Mouse (Mus musculus) MEL (cell line): Measurements from ENCODE around the gene Axin2. TPM values are rescaled to one million over a fixed set of nuclear protein-coding genes. Genes with fewer than 3 reads are reported as not detected.
"Not testable (repeated sequence)": the region's sequence is repeated elsewhere in the genome, so short reads cannot be mapped to it uniquely, and the experiment has no call there.

Experiments
- DNase-seq: peaks from one replicate; pipeline ENCODE4 v3.0.0; 2011; ENCODE audit warnings: low read depth, low spot score
- H3K27ac ChIP-seq: 2 replicates; pipeline ENCODE4 v1.5.1; 2012; ENCODE audit warnings: low read depth, mild to moderate bottlenecking, control low read depth, low read length, moderate library complexity; ENCODE audit not compliant: control insufficient read depth
- H3K27me3 ChIP-seq, 2 experiments: fragments of 150-350 bp in 1 of 2; sonication (generic) in 1 of 2; 2 replicates each; pipeline ENCODE4 v1.6.1; 2012; ENCODE audit warnings: low read length in 2 of 2, mild to moderate bottlenecking in 2 of 2, improper control_type of control experiment in 1 of 2, moderate library complexity in 1 of 2; ENCODE audit not compliant: insufficient read depth in 2 of 2, control insufficient read depth in 1 of 2
- H3K36me3 ChIP-seq, 2 experiments: 2 replicates each; pipeline ENCODE4 v1.6.1; 2012 to 2014; ENCODE audit warnings: low read length in 2 of 2, improper control_type of control experiment in 1 of 2, inconsistent platforms in 1 of 2, mild to moderate bottlenecking in 1 of 2; ENCODE audit not compliant: insufficient read depth in 2 of 2, control insufficient read depth in 1 of 2
- H3K4me1 ChIP-seq, 2 experiments: fragments of 150-350 bp in 1 of 2; sonication (generic) in 1 of 2; 2 replicates each; pipeline ENCODE4 v1.6.1; 2012; ENCODE audit warnings: low read length in 2 of 2, improper control_type of control experiment in 1 of 2, mild to moderate bottlenecking in 1 of 2; ENCODE audit not compliant: insufficient read depth in 2 of 2, control insufficient read depth in 1 of 2
- H3K4me3 ChIP-seq, 2 experiments: fragments of 150-350 bp in 1 of 2; sonication (generic) in 1 of 2; 2 replicates each; pipeline ENCODE4 v1.5.1; 2012; ENCODE audit warnings: low read depth in 2 of 2, low read length in 2 of 2, mild to moderate bottlenecking in 2 of 2, moderate library complexity in 2 of 2, control low read depth in 1 of 2, improper control_type of control experiment in 1 of 2; ENCODE audit not compliant: control insufficient read depth in 1 of 2, insufficient read depth in 1 of 2
- H3K79me2 ChIP-seq: 2 replicates; pipeline ENCODE4 v1.6.1; 2012; ENCODE audit warnings: mild to moderate bottlenecking, low read length, moderate library complexity; ENCODE audit not compliant: control insufficient read depth, poor library complexity, insufficient read depth
- H3K9ac ChIP-seq: 2 replicates; pipeline ENCODE4 v1.6.1; 2012; ENCODE audit warnings: low read depth, mild to moderate bottlenecking, control low read depth, low read length, moderate library complexity; ENCODE audit not compliant: control insufficient read depth, poor library complexity, severe bottlenecking
- H3K9me3 ChIP-seq: fragments of 150-350 bp; sonication (generic); replicated peaks from 2 replicates; pipeline ENCODE4 v1.6.1; 2012; ENCODE audit warnings: mild to moderate bottlenecking, low read length, improper control_type of control experiment, moderate library complexity; ENCODE audit not compliant: insufficient read depth
- BHLHE40 ChIP-seq: IDR thresholded peaks from 2 replicates; pipeline ENCODE4 v1.6.1; 2012; ENCODE audit warnings: low read depth, mild to moderate bottlenecking, inconsistent platforms, low read length, improper control_type of control experiment, borderline replicate concordance
- ELF1 ChIP-seq: IDR thresholded peaks from 2 replicates; pipeline ENCODE4 v1.6.1; 2014; ENCODE audit warnings: low read depth, mild to moderate bottlenecking, inconsistent platforms, low read length, improper control_type of control experiment, moderate library complexity
- EP300 ChIP-seq, 2 experiments: IDR thresholded peaks; 2 replicates each; pipeline ENCODE4 v1.6.1; 2011; ENCODE audit warnings: improper control_type of control experiment in 2 of 2, low read length in 2 of 2, low read depth in 1 of 2, mild to moderate bottlenecking in 1 of 2
- GABPA ChIP-seq: IDR thresholded peaks from 2 replicates; pipeline ENCODE4 v1.6.1; 2012; ENCODE audit warnings: low read depth, mild to moderate bottlenecking, inconsistent platforms, low read length, improper control_type of control experiment, moderate library complexity
- JUND ChIP-seq: IDR thresholded peaks from 2 replicates; pipeline ENCODE4 v1.6.1; 2011; ENCODE audit warnings: low read depth, mild to moderate bottlenecking, improper control_type of control experiment, low read length
- KAT2A ChIP-seq: conservative IDR thresholded peaks from 2 replicates; pipeline ENCODE4 v1.6.1; 2012; ENCODE audit warnings: low read depth, low read length, improper control_type of control experiment, inconsistent platforms
- MAFK ChIP-seq: IDR thresholded peaks from 2 replicates; pipeline ENCODE4 v1.6.1; 2011; ENCODE audit warnings: low read depth, mild to moderate bottlenecking, low read length, improper control_type of control experiment, borderline replicate concordance
- MAX ChIP-seq: IDR thresholded peaks from 2 replicates; pipeline ENCODE4 v1.6.1; 2011; ENCODE audit warnings: low read length, improper control_type of control experiment
- MAZ ChIP-seq: IDR thresholded peaks from 2 replicates; pipeline ENCODE4 v1.6.1; 2012; ENCODE audit warnings: low read depth, mild to moderate bottlenecking, inconsistent platforms, low read length, improper control_type of control experiment
- MEF2A ChIP-seq: IDR thresholded peaks from 2 replicates; pipeline ENCODE4 v1.6.1; 2014; ENCODE audit warnings: low read depth, mild to moderate bottlenecking, inconsistent platforms, low read length, improper control_type of control experiment; ENCODE audit not compliant: poor library complexity, insufficient replicate concordance, severe bottlenecking; ENCODE audit errors: extremely low read depth
- MXI1 ChIP-seq: IDR thresholded peaks from 2 replicates; pipeline ENCODE4 v1.6.1; 2011; ENCODE audit warnings: mild to moderate bottlenecking, low read depth, low read length, improper control_type of control experiment
- MYB ChIP-seq: IDR thresholded peaks from 2 replicates; pipeline ENCODE4 v1.6.1; 2011; ENCODE audit warnings: mild to moderate bottlenecking, low read depth, low read length, improper control_type of control experiment
- MYC ChIP-seq: IDR thresholded peaks from 2 replicates; pipeline ENCODE4 v1.6.1; 2011; ENCODE audit warnings: low read depth, mild to moderate bottlenecking, low read length, improper control_type of control experiment, moderate library complexity
- NELFE ChIP-seq: IDR thresholded peaks from 2 replicates; pipeline ENCODE4 v1.6.1; 2011; ENCODE audit warnings: low read depth, low read length, improper control_type of control experiment
- POLR2AphosphoS2 ChIP-seq: IDR thresholded peaks from 2 replicates; pipeline ENCODE4 v1.6.1; 2011; ENCODE audit warnings: low read length, improper control_type of control experiment
- POLR2AphosphoS5 ChIP-seq: IDR thresholded peaks from 2 replicates; pipeline ENCODE4 v1.6.1; 2012; ENCODE audit warnings: low read depth, borderline replicate concordance, mild to moderate bottlenecking, inconsistent platforms, low read length, moderate library complexity, mixed read lengths
- RAD21 ChIP-seq: IDR thresholded peaks from 2 replicates; pipeline ENCODE4 v1.6.1; 2011; ENCODE audit warnings: mild to moderate bottlenecking, low read depth, low read length, improper control_type of control experiment
- SIN3A ChIP-seq: IDR thresholded peaks from 2 replicates; pipeline ENCODE4 v1.6.1; 2012; ENCODE audit warnings: low read length, improper control_type of control experiment, inconsistent platforms
- TBP ChIP-seq: IDR thresholded peaks from 2 replicates; pipeline ENCODE4 v1.8.0; 2011; ENCODE audit warnings: low read depth, low read length, improper control_type of control experiment
- TCF12 ChIP-seq: IDR thresholded peaks from 2 replicates; pipeline ENCODE4 v1.6.1; 2014; ENCODE audit warnings: low read depth, mild to moderate bottlenecking, inconsistent platforms, low read length, improper control_type of control experiment, moderate library complexity
- UBTF ChIP-seq: IDR thresholded peaks from 2 replicates; pipeline ENCODE4 v1.6.1; 2012; ENCODE audit warnings: low read depth, mild to moderate bottlenecking, inconsistent platforms, low read length, improper control_type of control experiment, moderate library complexity, borderline replicate concordance; ENCODE audit not compliant: insufficient read depth
- USF2 ChIP-seq, 2 experiments: IDR thresholded peaks; 2 replicates each; pipeline ENCODE4 v1.6.1; 2011 to 2012; ENCODE audit warnings: improper control_type of control experiment in 2 of 2, low read length in 2 of 2, borderline replicate concordance in 1 of 2, inconsistent platforms in 1 of 2, low read depth in 1 of 2, mild to moderate bottlenecking in 1 of 2; ENCODE audit not compliant: insufficient read depth in 1 of 2
- ZKSCAN1 ChIP-seq: IDR thresholded peaks from 2 replicates; pipeline ENCODE4 v1.6.1; 2012; ENCODE audit warnings: low read depth, mild to moderate bottlenecking, inconsistent platforms, low read length, improper control_type of control experiment, moderate library complexity
- ZMIZ1 ChIP-seq: IDR thresholded peaks from 2 replicates; pipeline ENCODE4 v1.6.1; 2012; ENCODE audit warnings: low read depth, mild to moderate bottlenecking, inconsistent platforms, low read length, improper control_type of control experiment, moderate library complexity
- polyA plus RNA-seq, 2 experiments: library from polyadenylated mRNA; stranded (reverse) in 1 of 2; unstranded in 1 of 2; fragments of >175 nt in 1 of 2; fragments of >200 nt in 1 of 2; gene quantifications; 2 replicates each; pipeline versions ENCODE4 v1.2.1 to v1.2.4; 2012; ENCODE audit warnings: low replicate concordance in 2 of 2, low read depth in 1 of 2; ENCODE audit not compliant: insufficient read length in 2 of 2, insufficient read depth in 1 of 2, missing spikeins in 1 of 2
- total RNA-seq: library from RNA; depleted of rRNA; stranded (reverse); fragments of 300-350 nt; gene quantifications from 2 replicates; pipeline ENCODE4 v1.2.3, GENCODE M21; 2012; rRNA removed

Gene Axin2
- total RNA-seq (not detected in 2 replicates), polyA plus RNA-seq (not detected)

DNA sequence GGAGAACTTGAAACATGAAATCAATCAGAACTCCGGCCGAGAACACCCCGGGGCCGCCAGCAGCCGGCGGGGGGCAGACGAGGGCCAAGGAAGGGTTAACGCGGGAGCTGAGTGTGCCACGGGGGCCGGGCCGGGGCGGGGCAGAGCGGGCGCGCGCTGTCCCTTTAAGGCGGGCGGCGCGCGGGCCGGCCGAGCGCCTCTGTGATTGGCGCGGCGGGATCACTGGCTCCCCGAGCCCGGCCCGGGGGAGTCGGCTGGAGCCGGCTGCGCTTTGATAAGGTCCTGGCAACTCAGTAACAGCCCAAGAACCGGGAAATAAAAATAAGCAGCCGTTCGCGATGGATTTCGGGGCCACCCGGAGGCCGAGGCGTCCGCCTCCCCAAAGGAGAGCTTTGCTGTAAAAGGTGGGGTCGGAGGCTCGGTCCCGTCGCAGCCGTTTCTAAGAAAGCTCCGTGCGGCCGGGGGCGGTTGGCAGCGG lies at the start of gene Axin2:
TSS of gene Axin2 (plus strand) at position 192 of the 478 bp plus-strand sequence.
- Histone ChIP-seq H3K4me3 (no peak within 1 kb of the TSS), H3K4me1 (no peaks in the 10 kb centered on the region), H3K27me3 (no peaks in the 10 kb centered on the region), H3K79me2 (no peaks in the 10 kb centered on the region), H3K27ac (no peak within 1 kb of the TSS), H3K36me3 (no peaks in the 10 kb centered on the region), H3K9ac (no peak within 1 kb of the TSS), H3K9me3 (no peaks in the 10 kb centered on the region)
- DNase-seq, result no peak
- TF ChIP-seq JUND (no peak), KAT2A (no peak), RAD21 (no peak), EP300 (IDR thresholded peaks at IDR 0.05; ENCODE audit: low read depth in 1 of 2, low read length in 2 of 2) (no peak), NELFE (no peak), GABPA (no peak), ELF1 (no peak), MYC (no peak), MAFK (no peak), MAX (no peak), TBP (no peak), MAZ (no peak), MXI1 (no peak), MYB (no peak), BHLHE40 (no peak), POLR2AphosphoS2 (no peak)

DNA sequence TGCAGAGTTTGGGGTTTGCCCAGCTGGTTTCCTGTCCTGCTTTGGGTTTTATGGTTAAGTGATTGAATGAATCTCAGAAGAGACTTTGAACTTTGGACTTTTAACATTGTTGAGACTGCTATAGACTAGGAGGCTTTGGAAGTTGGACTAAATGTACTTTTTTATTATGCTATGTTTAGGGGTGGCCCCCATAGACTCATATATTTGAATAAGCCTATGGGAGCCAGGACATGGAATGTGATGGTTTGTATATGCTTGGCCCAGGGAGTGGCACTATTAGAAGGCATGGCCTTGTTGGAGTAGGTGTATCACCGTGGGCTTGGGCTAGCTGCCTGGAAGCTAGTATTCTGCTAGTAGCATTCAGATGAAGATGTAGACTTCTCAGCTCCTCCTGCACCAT lies 48.9 kb upstream of the Axin2 start:
- not testable (repeated sequence) for H3K4me1 ChIP-seq, H3K9ac ChIP-seq, H3K27ac ChIP-seq, H3K36me3 ChIP-seq, H3K9me3 ChIP-seq, H3K79me2 ChIP-seq, H3K4me3 ChIP-seq, DNase-seq, H3K27me3 ChIP-seq

DNA sequence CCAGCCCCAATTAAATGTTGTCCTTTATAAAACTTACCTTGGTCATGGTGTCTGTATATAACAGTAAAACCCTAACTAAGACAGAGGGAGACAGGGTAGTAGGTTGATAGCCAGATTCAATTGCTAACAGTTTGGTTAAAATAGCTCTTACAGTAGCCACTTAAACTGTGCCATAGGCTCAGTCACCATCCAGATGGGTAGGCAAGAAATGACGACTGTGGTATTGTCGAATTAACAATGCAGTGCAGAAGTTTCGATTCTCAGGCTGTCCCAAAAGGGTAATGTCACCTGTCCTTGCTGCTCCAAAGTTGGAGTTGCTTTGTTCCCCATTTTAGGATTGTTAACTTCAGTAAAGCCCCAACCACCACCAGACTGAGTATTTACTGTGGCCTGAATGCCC lies 48.4 kb upstream of the Axin2 start:
- Histone ChIP-seq H3K27ac (no peak overlapping the region), H3K36me3 (no peaks in the 10 kb centered on the region), H3K9me3 (no peaks in the 10 kb centered on the region), H3K27me3 (no peaks in the 10 kb centered on the region), H3K9ac (no peak overlapping the region), H3K4me3 (no peak overlapping the region), H3K79me2 (no peaks in the 10 kb centered on the region), H3K4me1 (no peaks in the 10 kb centered on the region)
- TF ChIP-seq MEF2A, result no peak
- no peak for TF ChIP-seq NELFE
- TF ChIP-seq GABPA, result no peak
- no peak for TF ChIP-seq MAZ
- TF ChIP-seq TCF12, result no peak
- no peak for TF ChIP-seq UBTF
- TF ChIP-seq ZMIZ1, result no peak
- no peak for TF ChIP-seq EP300 (IDR thresholded peaks at IDR 0.05; ENCODE audit: low read depth in 1 of 2, low read length in 2 of 2)
- TF ChIP-seq ZKSCAN1, result no peak
- no peak for TF ChIP-seq SIN3A
- no peak for TF ChIP-seq USF2 (IDR thresholded peaks at IDR 0.05; ENCODE audit: borderline replicate concordance in 1 of 2, insufficient read depth in 1 of 2, low read depth in 1 of 2, low read length in 2 of 2)
- TF ChIP-seq RAD21, result no peak
- no peak for TF ChIP-seq POLR2AphosphoS2
- no peak for TF ChIP-seq POLR2AphosphoS5
- DNase-seq, result no peak
